Mouse (Mus musculus): Measurements from ENCODE around the gene Hs6st3. TPM values are rescaled to one million over a fixed set of nuclear protein-coding genes. Genes with fewer than 3 reads are reported as not detected.

The Hs6st3 gene
- total RNA-seq, 2 experiments from 2014 or later: 0.12 to 0.21 TPM

GRCm38 (mm10) chr14:119892922-119893321 is 754.8 kb downstream of the Hs6st3 start:
- no peak for DNase-seq (ENCODE audit: low spot score)

GRCm38 (mm10) chr14:119895097-119895496 is 757.0 kb downstream of the Hs6st3 start:
- no peak for DNase-seq (ENCODE audit: low spot score)

- no peak for DNase-seq (ENCODE audit: low spot score)
Measured at GRCm38 (mm10) chr14:119895765-119896465, 757.8 kb downstream of the Hs6st3 start.

GRCm38 (mm10) chr14:119902486-119902885 is 764.3 kb downstream of the Hs6st3 start:
- no peak for DNase-seq (ENCODE audit: low spot score)

GRCm38 (mm10) chr14:119908032-119908675 is 770.0 kb downstream of the Hs6st3 start:
- no peak for DNase-seq (ENCODE audit: low spot score)

- DNase-seq (ENCODE audit: low spot score): no peak
Measured at GRCm38 (mm10) chr14:119914508-119914907, 776.4 kb downstream of the Hs6st3 start.

GRCm38 (mm10) chr14:119918281-119919034 is 780.3 kb downstream of the Hs6st3 start:
- no peak for DNase-seq (ENCODE audit: low spot score)

- DNase-seq (ENCODE audit: low spot score): no peak
Measured at GRCm38 (mm10) chr14:119919177-119919576, 781.0 kb downstream of the Hs6st3 start.

Other genes with a start within 250 kb of the Hs6st3 start
- 1 to 10 TPM; 1.9 to 2.1 TPM for gene Dzip1, start 212.9 kb upstream of the Hs6st3 start, total RNA-seq (2021)
- gene Dnajc3, start 200.4 kb upstream of the Hs6st3 start, total RNA-seq (2021): 10 to 100 TPM; 17.7 to 23.0 TPM
- 1 to 10 TPM; 6.1 to 8.7 TPM for gene Uggt2, start 38.9 kb upstream of the Hs6st3 start, total RNA-seq (2021)

All from gastrocnemius, adult 18-20 months (tissue).